Mouse (Mus musculus) heart, postnatal 0 days (tissue): Measurements from ENCODE around the gene Mdh1b.

ENCODE experiments used
- CTCF ChIP-seq: IDR thresholded peaks from 2 replicates; pipeline ENCODE4 v1.5.1; 2016; ENCODE audit warnings: antibody characterized with exemption, control low read depth, low read depth
- EP300 ChIP-seq: IDR thresholded peaks from 2 replicates; pipeline ENCODE4 v1.6.1; 2016; ENCODE audit warnings: antibody characterized with exemption, low read depth

- TF ChIP-seq CTCF (peak; percentile 3; the same call in 1 of the 2 replicates), EP300 (no peak)
Measured at GRCm38 (mm10) chr1:63776396-63776795, 46.3 kb upstream of the Mdh1b start.
